Mouse (Mus musculus) liver, adult 2 months (tissue): ENCODE measurements around the gene Poc1a. TPM values are rescaled to one million over a fixed set of nuclear protein-coding genes. Genes with fewer than 3 reads are reported as not detected.
A peak's percentile ranks its signal among the peaks of the same experiment; 100 is the strongest.

Source experiments
- DNase-seq: peaks from one replicate; pipeline ENCODE4 v3.0.0-alpha.2; 2011; ENCODE audit warnings: low read depth, low spot score; ENCODE audit errors: extremely low read depth
- H3K27ac ChIP-seq: fragments of 200-500 bp; replicated peaks from 2 replicates; pipeline ENCODE4 v1.5.1; 2012; ENCODE audit warnings: low read depth, mild to moderate bottlenecking, control low read depth, inconsistent platforms, low read length; ENCODE audit not compliant: insufficient read depth
- H3K27me3 ChIP-seq: fragments of 200-500 bp; 2 replicates; pipeline ENCODE4 v1.6.1; 2012; ENCODE audit warnings: mild to moderate bottlenecking, moderate library complexity, low read length, inconsistent platforms; ENCODE audit not compliant: control insufficient read depth, insufficient read depth
- H3K36me3 ChIP-seq: fragments of 200-500 bp; 2 replicates; pipeline ENCODE4 v1.6.1; 2012; ENCODE audit warnings: low read length, inconsistent platforms; ENCODE audit not compliant: control insufficient read depth, insufficient read depth
- H3K4me1 ChIP-seq: fragments of 200-500 bp; 2 replicates; pipeline ENCODE4 v1.6.1; 2011; ENCODE audit warnings: low read length; ENCODE audit not compliant: control insufficient read depth, insufficient read depth
- H3K4me3 ChIP-seq: fragments of 200-500 bp; 2 replicates; pipeline ENCODE4 v1.5.1; 2011; ENCODE audit warnings: low read depth, mild to moderate bottlenecking, control low read depth, low read length, moderate library complexity; ENCODE audit not compliant: insufficient read depth
- H3K79me2 ChIP-seq: fragments of 200-500 bp; 2 replicates; pipeline ENCODE4 v1.6.1; 2012; ENCODE audit warnings: inconsistent platforms, mild to moderate bottlenecking, low read length, moderate library complexity; ENCODE audit not compliant: control insufficient read depth, insufficient read depth
- H3K9ac ChIP-seq: fragments of 200-500 bp; 2 replicates; pipeline ENCODE4 v1.6.1; 2012; ENCODE audit warnings: low read depth, mild to moderate bottlenecking, control low read depth, inconsistent platforms, low read length
- CTCF ChIP-seq: fragments of 200-500 bp; IDR thresholded peaks from 2 replicates; pipeline ENCODE4 v1.5.1; 2011; ENCODE audit warnings: low read depth, low read length, control low read depth
- POLR2A ChIP-seq: fragments of 200-500 bp; IDR thresholded peaks from 2 replicates; pipeline ENCODE4 v1.6.1; 2011; ENCODE audit warnings: low read length, control low read depth; ENCODE audit not compliant: insufficient read depth; ENCODE audit errors: extremely low read depth
- WGBS: fragments of 180-500 bp; shearing (Covaris S2); methylation state at CpG from one replicate; pipeline ENCODE4 v1.1.7; 2018; 5-methylcytosine and 5-hydroxymethylcytosine counted together
- polyA plus RNA-seq: library from polyadenylated mRNA; depleted of rRNA; stranded (reverse); fragments of >200 nt; gene quantifications from 2 replicates; pipeline ENCODE4 v1.2.3, GENCODE M21; 2012
- total RNA-seq: library from RNA; depleted of rRNA; stranded (reverse); fragments of >200 nt; gene quantifications from 2 replicates; pipeline ENCODE4 v1.2.3, GENCODE M21; 2014

Poc1a gene
- total and polyA plus RNA-seq, 2 experiments, result 1.8 to 3.9 TPM

GRCm38 (mm10) chr9:106354810-106355209 is 73.9 kb downstream of the Poc1a start:
- H3K27me3 ChIP-seq, result no peaks in the 10 kb centered on the region
- TF ChIP-seq POLR2A, result no peak
- TF ChIP-seq CTCF, result no peak
- H3K4me3 ChIP-seq, result no peak overlapping the region
- H3K79me2 ChIP-seq, result no peaks in the 10 kb centered on the region
- H3K27ac ChIP-seq, result no peak overlapping the region
- DNase-seq, result no peak
- H3K36me3 ChIP-seq, result no peaks in the 10 kb centered on the region
- H3K4me1 ChIP-seq, result 0 out of 2 replicates have a peak, but pooled peaks cover 2% of the 10 kb centered on the region
- 95% methylated on average over 6 of the region's 6 CpGs for WGBS
- H3K9ac ChIP-seq, result no peak overlapping the region

GRCm38 (mm10) chr9:106355217-106355974 is 74.5 kb downstream of the Poc1a start:
- Histone ChIP-seq H3K27me3 (no peaks in the 10 kb centered on the region), H3K27ac (no peak overlapping the region), H3K79me2 (no peaks in the 10 kb centered on the region), H3K4me3 (no peak overlapping the region), H3K9ac (no peak overlapping the region), H3K36me3 (no peaks in the 10 kb centered on the region), H3K4me1 (0 out of 2 replicates have a peak, but pooled peaks cover 2% of the 10 kb centered on the region)
- WGBS, result 94% methylated on average over 10 of the region's 10 CpGs
- TF ChIP-seq POLR2A (no peak), CTCF (no peak)
- no peak for DNase-seq

GRCm38 (mm10) chr9:106355975-106356286 is 75.1 kb downstream of the Poc1a start:
- no peak for DNase-seq
- no peaks in the 10 kb centered on the region for H3K36me3 ChIP-seq
- no peak overlapping the region for H3K27ac ChIP-seq
- H3K4me3 ChIP-seq, result no peak overlapping the region
- no peak overlapping the region for H3K9ac ChIP-seq
- 0 out of 2 replicates have a peak, but pooled peaks cover 2% of the 10 kb centered on the region for H3K4me1 ChIP-seq
- no peaks in the 10 kb centered on the region for H3K27me3 ChIP-seq
- H3K79me2 ChIP-seq, result no peaks in the 10 kb centered on the region
- TF ChIP-seq CTCF (no peak), POLR2A (no peak)

DNA sequence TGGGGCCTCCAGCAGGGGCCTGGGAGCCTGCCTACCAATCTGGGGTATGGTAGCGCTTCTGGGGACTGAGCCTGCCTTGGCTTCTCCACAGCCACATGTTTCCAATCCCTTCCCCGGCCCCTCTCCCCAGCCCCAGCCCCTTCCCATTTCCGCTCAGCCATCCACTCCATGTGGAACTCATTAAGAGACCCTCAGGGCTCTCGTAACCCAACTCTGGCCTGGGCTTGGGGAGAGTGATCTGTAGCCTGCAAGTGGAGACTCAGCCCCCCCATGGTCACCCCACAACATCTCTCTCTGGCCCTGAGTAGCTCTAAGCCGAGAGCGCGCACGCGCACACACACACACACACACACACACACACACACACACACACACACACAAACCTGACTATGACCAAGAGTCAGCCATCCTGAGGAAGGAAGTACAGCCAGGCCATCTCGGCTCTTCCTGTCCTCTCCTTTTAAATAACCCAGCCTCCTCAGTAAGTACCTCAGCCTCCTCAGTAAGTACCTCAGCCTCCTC is 75.5 kb downstream of the Poc1a start:
- H3K27me3 ChIP-seq, result no peaks in the 10 kb centered on the region
- DNase-seq, result peak; percentile 13
- H3K4me1 ChIP-seq, result 0 out of 2 replicates have a peak, but pooled peaks cover 2% of the 10 kb centered on the region
- no peak overlapping the region for H3K9ac ChIP-seq
- no peak overlapping the region for H3K4me3 ChIP-seq
- no peaks in the 10 kb centered on the region for H3K36me3 ChIP-seq
- no peak overlapping the region for H3K27ac ChIP-seq
- no peaks in the 10 kb centered on the region for H3K79me2 ChIP-seq
- no peak for TF ChIP-seq CTCF
- TF ChIP-seq POLR2A, result no peak
- WGBS, result 83% methylated on average over 10 of the region's 10 CpGs

GRCm38 (mm10) chr9:106357167-106357566 is 76.3 kb downstream of the Poc1a start:
- no peak overlapping the region for H3K27ac ChIP-seq
- H3K36me3 ChIP-seq, result no peaks in the 10 kb centered on the region
- TF ChIP-seq POLR2A (no peak), CTCF (no peak)
- no peak overlapping the region for H3K9ac ChIP-seq
- H3K4me3 ChIP-seq, result no peak overlapping the region
- DNase-seq, result no peak
- no peaks in the 10 kb centered on the region for H3K27me3 ChIP-seq
- 0 out of 2 replicates have a peak, but pooled peaks cover 2% of the 10 kb centered on the region for H3K4me1 ChIP-seq
- WGBS, result 86% methylated on average over 3 of the region's 3 CpGs
- no peaks in the 10 kb centered on the region for H3K79me2 ChIP-seq

DNA sequence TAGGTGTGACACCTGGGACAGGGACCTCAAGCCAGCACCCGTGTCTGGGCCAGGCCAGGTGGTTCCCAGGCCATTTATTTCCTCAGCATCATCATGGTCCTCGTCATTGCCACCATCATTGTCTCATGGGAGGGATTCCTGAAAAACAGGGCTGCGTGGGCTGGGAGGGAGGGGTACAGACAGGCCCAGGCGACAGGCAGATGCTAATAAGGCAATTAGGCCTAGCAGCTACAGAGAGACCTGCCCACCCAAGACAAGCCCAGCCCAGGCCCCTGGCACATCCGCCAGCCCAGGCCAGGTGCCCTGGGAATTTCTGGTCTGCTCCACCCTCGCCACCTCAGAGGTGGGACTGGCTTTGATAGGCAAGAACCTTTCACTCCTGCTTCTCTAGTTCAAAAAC is 78.4 kb downstream of the Poc1a start:
- no peak for DNase-seq
- WGBS, result 94% methylated on average over 6 of the region's 6 CpGs
- no peak overlapping the region for H3K9ac ChIP-seq
- H3K4me1 ChIP-seq, result no peaks in the 10 kb centered on the region
- no peaks in the 10 kb centered on the region for H3K27me3 ChIP-seq
- no peak overlapping the region for H3K27ac ChIP-seq
- no peak overlapping the region for H3K4me3 ChIP-seq
- no peaks in the 10 kb centered on the region for H3K79me2 ChIP-seq
- no peaks in the 10 kb centered on the region for H3K36me3 ChIP-seq
- TF ChIP-seq CTCF (no peak), POLR2A (no peak)
